Mouse (Mus musculus): ENCODE results near the gene 1700001P01Rik.
"Not testable (repeated sequence)": the region's sequence is repeated elsewhere in the genome, so short reads cannot be mapped to it uniquely, and the experiment has no call there.

The 1700001P01Rik gene

GRCm38 (mm10) chr11:97745331-97745721 lies 30.4 kb downstream of the 1700001P01Rik start:
- no peak for DNase-seq (ENCODE audit: low read depth, low spot score)

- peak; percentile 99 for DNase-seq (ENCODE audit: low read depth, low spot score)
Observed at GRCm38 (mm10) chr11:97744718-97745330, 30.9 kb downstream of the 1700001P01Rik start.

GRCm38 (mm10) chr11:97744063-97744717 lies 31.5 kb downstream of the 1700001P01Rik start, which contains the start of gene Pip4k2b:
Pip4k2b (minus strand) TSS chr11:97744704.
- DNase-seq (ENCODE audit: low read depth, low spot score) = no peak

- no peak for DNase-seq (ENCODE audit: low read depth, low spot score)
Observed at GRCm38 (mm10) chr11:97743423-97743822, 32.3 kb downstream of the 1700001P01Rik start.

GRCm38 (mm10) chr11:97742591-97742990 lies 33.1 kb downstream of the 1700001P01Rik start:
- no peak for DNase-seq (ENCODE audit: low read depth, low spot score)

GRCm38 (mm10) chr11:97742157-97742556 lies 33.6 kb downstream of the 1700001P01Rik start:
- DNase-seq (ENCODE audit: low read depth, low spot score) = no peak

GRCm38 (mm10) chr11:97740190-97740589 lies 35.5 kb downstream of the 1700001P01Rik start:
- no peak for DNase-seq (ENCODE audit: low read depth, low spot score)

GRCm38 (mm10) chr11:97739155-97739554 lies 36.6 kb downstream of the 1700001P01Rik start:
- no peak for DNase-seq (ENCODE audit: low read depth, low spot score)

- DNase-seq (ENCODE audit: low read depth, low spot score) = no peak
Observed at GRCm38 (mm10) chr11:97738703-97739102, 37.0 kb downstream of the 1700001P01Rik start.

- DNase-seq (ENCODE audit: low read depth, low spot score) = no peak
Observed at GRCm38 (mm10) chr11:97737600-97737999, 38.1 kb downstream of the 1700001P01Rik start.

- DNase-seq (ENCODE audit: low read depth, low spot score) = no peak
Observed at GRCm38 (mm10) chr11:97736645-97737044, 39.1 kb downstream of the 1700001P01Rik start.

GRCm38 (mm10) chr11:97734810-97735209 lies 40.9 kb downstream of the 1700001P01Rik start:
- DNase-seq (ENCODE audit: low read depth, low spot score) = not testable (repeated sequence)

GRCm38 (mm10) chr11:97733689-97734088 lies 42.0 kb downstream of the 1700001P01Rik start:
- no peak for DNase-seq (ENCODE audit: low read depth, low spot score)

- no peak for DNase-seq (ENCODE audit: low read depth, low spot score)
Observed at GRCm38 (mm10) chr11:97728730-97729129, 47.0 kb downstream of the 1700001P01Rik start.

- DNase-seq (ENCODE audit: low read depth, low spot score) = no peak
Observed at GRCm38 (mm10) chr11:97728311-97728710, 47.4 kb downstream of the 1700001P01Rik start.

GRCm38 (mm10) chr11:97723709-97724108 lies 52.0 kb downstream of the 1700001P01Rik start:
- DNase-seq (ENCODE audit: low read depth, low spot score) = no peak

All from telencephalon, adult 2 months (tissue).